Mouse (Mus musculus) layer of hippocampus, adult 2 months (tissue): ENCODE measurements at regions not wholly inside any gene's neighbourhood (a gene's known extent, or its start where the extent isn't known, plus 50 kb on each side); places are given as distances from the start of the nearest gene placed in this dataset.

Experiments used
- DNase-seq, 2 experiments: peaks; one replicate each; pipeline ENCODE4 v3.0.0; 2022; ENCODE audit warnings: low spot score in 2 of 2
- H3K27ac ChIP-seq: fragments of 200-600 bp; 2 replicates; pipeline ENCODE4 v1.8.1; 2022
- H3K4me3 ChIP-seq: fragments of 200-600 bp; 2 replicates; pipeline ENCODE4 v1.8.1; 2022; ENCODE audit warnings: mild to moderate bottlenecking
- CTCF ChIP-seq: fragments of 200-600 bp; conservative IDR thresholded peaks from 2 replicates; pipeline ENCODE4 v1.8.1; 2022; ENCODE audit warnings: antibody characterized with exemption, mild to moderate bottlenecking, moderate library complexity

GRCm38 (mm10) chr1:122357015-122357414 is 789.2 kb upstream of the Ddx18 start:
- DNase-seq = peak; percentile 91 to 99
- no peak overlapping the region for H3K27ac ChIP-seq
- no peak overlapping the region for H3K4me3 ChIP-seq
- TF ChIP-seq CTCF = no peak

- Histone ChIP-seq H3K27ac (no peak overlapping the region), H3K4me3 (no peak overlapping the region)
- peak; percentile 83 for TF ChIP-seq CTCF
- DNase-seq = peak in 1 of 2 experiments; percentile 11
Observed at GRCm38 (mm10) chr1:122351530-122351929, 783.7 kb upstream of the Ddx18 start.

DNA sequence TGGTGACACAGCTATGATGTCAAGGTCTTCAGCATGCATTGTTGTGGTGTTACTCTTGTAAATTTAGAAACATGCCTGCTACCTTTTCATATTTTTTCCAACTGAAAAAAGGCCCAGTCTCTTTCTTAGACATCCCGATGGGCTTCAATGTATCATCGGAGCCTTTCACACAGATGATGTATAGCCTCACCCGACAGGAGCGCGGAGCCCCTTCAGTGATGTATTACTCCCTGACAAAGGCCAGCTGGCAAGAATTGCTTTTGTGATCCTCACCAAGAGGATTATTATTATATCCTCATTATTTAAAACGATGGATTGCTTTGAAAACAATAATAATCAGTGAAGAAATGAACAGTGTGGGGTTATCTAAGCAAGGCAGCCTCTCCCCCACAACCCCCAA is 765.5 kb upstream of the Ddx18 start:
- Histone ChIP-seq H3K4me3 (no peak overlapping the region), H3K27ac (no peak overlapping the region)
- no peak for DNase-seq
- TF ChIP-seq CTCF = no peak

- no peak overlapping the region for H3K27ac ChIP-seq
- no peak for DNase-seq
- no peak overlapping the region for H3K4me3 ChIP-seq
- no peak for TF ChIP-seq CTCF
Observed at GRCm38 (mm10) chr1:122328276-122328675, 760.5 kb upstream of the Ddx18 start.
